Mouse (Mus musculus) A20 (cell line): ENCODE data around the gene Zfp473.
"Not testable (repeated sequence)": the region's sequence is repeated elsewhere in the genome, so short reads cannot be mapped to it uniquely, and the experiment has no call there.

Source experiments
- DNase-seq: peaks from one replicate; pipeline ENCODE4 v3.0.0-alpha.2; 2011; ENCODE audit warnings: low read depth, low spot score

Zfp473 gene

GRCm38 (mm10) chr7:44750950-44751349 lies at the start of gene Zfp473:
Gene Zfp473 (minus strand): TSS chr7:44751050.
- not testable (repeated sequence) for DNase-seq

- no peak for DNase-seq
Measured at GRCm38 (mm10) chr7:44792781-44793180, 41.9 kb upstream of the Zfp473 start.

GRCm38 (mm10) chr7:44790066-44790465 lies 39.2 kb upstream of the Zfp473 start:
- no peak for DNase-seq

GRCm38 (mm10) chr7:44789531-44789930 lies 38.7 kb upstream of the Zfp473 start:
- DNase-seq, result no peak

- no peak for DNase-seq
Measured at GRCm38 (mm10) chr7:44780101-44780500, 29.3 kb upstream of the Zfp473 start.

GRCm38 (mm10) chr7:44776849-44777498 lies 26.1 kb upstream of the Zfp473 start:
- no peak for DNase-seq

- DNase-seq, result no peak
Measured at GRCm38 (mm10) chr7:44772591-44773204, 21.8 kb upstream of the Zfp473 start.

- peak; percentile 48 for DNase-seq
Measured at GRCm38 (mm10) chr7:44770046-44770578, 19.3 kb upstream of the Zfp473 start.

- DNase-seq, result no peak
Measured at GRCm38 (mm10) chr7:44768129-44768528, 17.3 kb upstream of the Zfp473 start.

- no peak for DNase-seq
Measured at GRCm38 (mm10) chr7:44760366-44760765, 9.5 kb upstream of the Zfp473 start.

- DNase-seq, result no peak
Measured at GRCm38 (mm10) chr7:44757164-44757563, 6.3 kb upstream of the Zfp473 start.

GRCm38 (mm10) chr7:44748101-44749044 lies 2.5 kb downstream of the Zfp473 start, which contains the start of gene Vrk3:
Gene Vrk3 (plus strand): TSS chr7:44748413.
- DNase-seq, result peak; percentile 99

GRCm38 (mm10) chr7:44747115-44747514 lies 3.7 kb downstream of the Zfp473 start:
- no peak for DNase-seq

- DNase-seq, result peak; percentile 88
Measured at GRCm38 (mm10) chr7:44745076-44745475, 5.8 kb downstream of the Zfp473 start.

GRCm38 (mm10) chr7:44744270-44744669 lies 6.6 kb downstream of the Zfp473 start:
- no peak for DNase-seq

- DNase-seq, result peak; percentile 14
Measured at GRCm38 (mm10) chr7:44741361-44741760, 9.5 kb downstream of the Zfp473 start.

GRCm38 (mm10) chr7:44733723-44734122 lies 17.1 kb downstream of the Zfp473 start:
- DNase-seq, result no peak

- DNase-seq, result peak; percentile 5
Measured at GRCm38 (mm10) chr7:44728082-44728975, 22.5 kb downstream of the Zfp473 start.

- DNase-seq, result no peak
Measured at GRCm38 (mm10) chr7:44727151-44727550, 23.7 kb downstream of the Zfp473 start.

- peak; percentile 68 for DNase-seq
Measured at GRCm38 (mm10) chr7:44726343-44726742, 24.5 kb downstream of the Zfp473 start.

GRCm38 (mm10) chr7:44724316-44724715 lies 26.5 kb downstream of the Zfp473 start:
- peak; percentile 37 for DNase-seq
